Mouse (Mus musculus) heart, postnatal 10 days (tissue): ENCODE measurements around the gene Hprt. TPM values are rescaled to one million over a fixed set of nuclear protein-coding genes. Genes with fewer than 3 reads are reported as not detected.
"Not testable (repeated sequence)": the region's sequence is repeated elsewhere in the genome, so short reads cannot be mapped to it uniquely, and the experiment has no call there.

ENCODE experiments used
- DNase-seq, 2 experiments: peaks; one replicate each; pipeline ENCODE4 v3.0.0; 2021
- intact Hi-C: fragments of 180-260 bp; cut with DNase I; formaldehyde crosslinking; loops from one replicate; pipeline ENCODE4 v1.15.1; 2025
- total RNA-seq, 2 experiments: library from RNA; stranded (reverse); gene quantifications; 2 replicates each; pipeline ENCODE4 v1.2.3; 2021

The Hprt gene
- total RNA-seq, result 10 to 100 TPM; 85.3 to 95.9 TPM

DNA sequence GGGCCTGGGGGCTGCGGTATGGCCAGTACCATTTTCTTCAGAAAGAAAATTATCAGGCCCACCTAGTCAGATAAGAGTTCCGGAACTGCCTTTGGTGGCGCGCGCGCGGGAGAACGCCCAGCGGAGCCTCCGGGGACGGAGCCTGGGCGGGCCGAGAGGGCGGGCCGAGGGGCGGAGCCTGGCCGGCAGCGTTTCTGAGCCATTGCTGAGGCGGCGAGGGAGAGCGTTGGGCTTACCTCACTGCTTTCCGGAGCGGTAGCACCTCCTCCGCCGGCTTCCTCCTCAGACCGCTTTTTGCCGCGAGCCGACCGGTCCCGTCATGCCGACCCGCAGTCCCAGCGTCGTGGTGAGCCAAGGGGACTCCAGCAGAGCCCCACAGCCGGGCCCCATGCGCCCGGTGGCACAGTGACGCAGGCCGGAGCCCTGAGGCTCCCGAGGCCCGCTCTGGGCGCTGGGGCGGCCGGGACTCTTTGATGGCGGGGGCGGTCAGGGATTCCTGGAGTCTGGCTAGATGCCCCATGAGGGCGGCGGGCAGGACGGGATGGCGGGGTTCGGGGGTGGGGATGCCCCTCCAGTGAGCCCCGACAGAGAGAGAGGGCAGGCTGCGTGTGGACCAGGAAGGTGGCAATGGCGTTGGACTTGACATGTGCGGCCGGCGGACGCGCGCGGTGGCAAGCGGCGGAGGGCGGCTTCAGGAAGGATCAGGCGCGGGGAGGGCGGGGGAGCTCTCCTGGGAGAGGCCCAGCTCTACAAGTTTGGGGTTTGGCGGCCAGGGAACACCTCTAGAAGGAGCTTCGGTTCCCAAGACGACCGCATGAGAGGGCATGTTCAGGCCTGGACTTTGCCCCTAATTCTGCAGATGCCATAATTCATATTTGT, at the start of gene Hprt:
Gene Hprt, plus strand, starts transcription at position 233 of the 879 bp plus-strand sequence.
- intact Hi-C loops, result no loop called here
- DNase-seq, result peak; percentile 87

- intact Hi-C loops, result no loop called here
- DNase-seq, result no peak
Measured at GRCm38 (mm10) chrX:52945509-52945908, 42.4 kb upstream of the Hprt start.

DNA sequence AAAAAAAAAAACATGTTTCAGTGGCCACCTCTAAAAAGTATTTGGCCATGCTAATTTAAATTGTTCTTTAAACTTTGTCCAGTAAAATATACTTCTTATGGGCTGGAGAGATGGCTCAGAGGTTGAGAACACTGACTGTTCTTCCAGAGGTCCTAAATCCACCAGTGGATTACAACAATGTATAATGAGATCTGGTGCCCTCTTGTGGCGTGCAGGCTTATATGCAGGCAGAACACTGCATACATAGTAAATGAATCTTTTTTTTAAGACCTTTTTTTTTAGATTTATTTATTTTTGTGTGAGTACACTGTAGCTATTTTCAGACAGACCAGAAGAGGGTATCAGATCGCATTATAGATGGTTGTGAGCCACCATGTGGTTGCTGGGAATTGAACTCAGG, 38.2 kb upstream of the Hprt start:
- DNase-seq, result peak; percentile 19 to 23
- intact Hi-C loops, result no loop called here

GRCm38 (mm10) chrX:52956942-52957341, 31.0 kb upstream of the Hprt start:
- intact Hi-C loops, result no loop called here
- no peak for DNase-seq

DNA sequence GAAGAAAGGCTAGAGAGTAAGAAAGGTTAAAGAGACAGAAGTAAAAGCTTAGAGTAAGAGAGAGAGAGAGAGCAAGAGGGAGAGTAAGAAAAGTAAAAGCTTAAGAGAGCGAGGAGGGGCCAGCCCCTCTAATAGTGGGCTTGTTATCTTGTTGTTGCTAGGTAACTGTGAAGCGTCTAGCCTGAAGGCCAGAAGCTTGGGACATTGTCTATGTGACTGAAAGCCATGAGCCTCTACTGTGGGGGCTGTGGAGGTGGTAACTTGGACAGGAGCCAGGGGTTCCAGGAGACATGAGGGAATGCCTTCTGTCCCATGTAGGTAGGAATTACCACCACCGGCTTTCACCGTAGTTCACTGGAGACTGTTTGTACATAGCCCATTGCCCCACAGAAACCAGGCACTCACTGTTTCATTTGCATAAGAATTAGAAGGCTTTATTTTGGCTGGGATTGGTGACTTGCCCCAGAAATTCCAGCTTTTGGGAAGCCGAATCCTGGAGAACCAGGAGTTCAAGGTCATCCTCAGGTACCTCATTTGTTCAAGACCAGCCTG, 26.3 kb upstream of the Hprt start:
- intact Hi-C loops, result no loop called here

DNA sequence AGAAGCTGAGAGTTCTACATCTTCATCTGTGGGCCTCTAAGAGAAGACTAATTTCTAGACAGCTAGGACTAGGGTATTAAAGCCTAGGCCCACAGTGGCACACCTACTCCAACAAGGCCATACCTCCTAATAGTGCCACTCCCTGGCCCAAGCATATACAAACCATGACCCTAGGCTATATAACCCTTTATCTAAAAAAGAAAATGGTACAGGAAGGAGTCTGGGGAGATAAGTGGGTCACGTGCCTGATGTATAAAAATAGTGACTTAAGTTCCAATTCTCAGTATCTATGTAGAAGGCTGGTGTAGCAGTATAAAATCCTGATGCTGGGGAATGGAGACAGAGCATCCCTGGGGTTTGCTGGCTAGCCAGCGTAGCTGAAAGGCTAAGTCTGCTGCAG, 22.8 kb upstream of the Hprt start:
- intact Hi-C loops, result no loop called here
- DNase-seq, result no peak

More for the DNA sequence above, 26.3 kb upstream of the Hprt start:
- DNase-seq, result no peak

GRCm38 (mm10) chrX:52971211-52972006, 16.5 kb upstream of the Hprt start:
- intact Hi-C loops, result no loop called here
- peak; percentile 72 to 76 for DNase-seq

DNA sequence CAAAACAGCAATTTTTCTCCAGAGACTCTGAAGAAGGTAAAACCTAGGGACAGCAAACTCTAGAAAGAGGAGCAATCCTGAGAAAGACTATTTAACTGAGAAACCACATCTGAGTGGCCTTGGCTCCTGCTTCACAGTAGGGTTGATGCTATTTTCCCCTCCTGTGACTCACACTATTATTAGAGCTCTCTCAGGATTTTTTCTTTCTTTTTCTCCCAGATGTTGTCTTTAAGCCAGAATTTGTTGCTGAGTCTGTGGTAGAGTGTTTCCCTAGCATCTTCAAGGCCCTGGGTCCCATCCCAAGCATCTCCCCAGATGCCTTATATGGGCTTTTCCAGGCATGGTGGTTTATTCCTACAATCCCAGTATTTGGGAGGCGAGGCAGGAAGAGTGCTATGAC, 15.8 kb upstream of the Hprt start:
- no peak for DNase-seq
- intact Hi-C loops, result no loop called here

DNA sequence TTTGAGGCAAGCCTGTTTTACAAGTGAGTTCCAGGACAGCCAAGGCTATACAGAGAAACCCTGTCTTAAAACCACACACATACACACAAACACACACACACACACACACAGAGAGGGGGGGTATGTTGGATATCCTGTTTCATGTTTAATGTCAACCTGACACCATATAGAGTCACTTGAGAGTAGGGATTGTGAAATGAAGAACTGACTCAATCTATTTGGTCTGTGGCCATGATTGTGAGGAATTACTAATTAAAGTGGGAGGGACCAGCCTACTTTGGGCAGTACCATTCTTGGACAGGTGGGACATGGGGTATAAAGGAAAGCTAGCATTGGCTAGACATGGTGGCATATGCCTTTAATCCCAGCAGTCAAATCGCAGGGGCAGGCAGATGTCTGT, 15.3 kb upstream of the Hprt start:
- intact Hi-C loops, result no loop called here

DNA sequence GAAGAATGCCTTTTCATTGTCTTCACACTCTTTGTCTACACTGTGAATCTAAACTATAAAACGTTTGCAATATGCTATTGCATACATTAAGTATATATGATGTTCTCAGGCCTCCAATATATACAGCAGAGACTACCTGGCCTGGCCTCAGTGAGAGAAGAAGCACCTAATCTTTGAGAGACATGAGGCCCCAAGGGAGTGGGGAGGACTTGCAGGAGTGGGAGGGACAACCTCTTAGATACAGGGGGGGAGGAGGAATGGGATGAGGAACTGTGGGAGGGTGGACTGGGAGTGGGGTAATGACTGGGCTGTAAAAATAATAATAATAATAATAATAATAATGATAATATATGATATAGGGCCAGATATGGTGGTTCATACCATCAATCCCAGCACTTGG, 9.4 kb upstream of the Hprt start:
- no peak for DNase-seq
- intact Hi-C loops, result no loop called here

More for the DNA sequence above, 15.3 kb upstream of the Hprt start:
- DNase-seq, result no peak

- intact Hi-C loops, result no loop called here
- no peak for DNase-seq
Measured at GRCm38 (mm10) chrX:52981378-52981777, 6.6 kb upstream of the Hprt start.

GRCm38 (mm10) chrX:52994726-52995125, 6.8 kb downstream of the Hprt start:
- DNase-seq, intact Hi-C loops: not testable (repeated sequence)

GRCm38 (mm10) chrX:53004887-53005286, 16.9 kb downstream of the Hprt start:
- not testable (repeated sequence) for DNase-seq
- intact Hi-C loops, result loop anchor here (5.0 kb wide), 1 partner anchor 247 kb away; no protein-coding TSS in a partner anchor

DNA sequence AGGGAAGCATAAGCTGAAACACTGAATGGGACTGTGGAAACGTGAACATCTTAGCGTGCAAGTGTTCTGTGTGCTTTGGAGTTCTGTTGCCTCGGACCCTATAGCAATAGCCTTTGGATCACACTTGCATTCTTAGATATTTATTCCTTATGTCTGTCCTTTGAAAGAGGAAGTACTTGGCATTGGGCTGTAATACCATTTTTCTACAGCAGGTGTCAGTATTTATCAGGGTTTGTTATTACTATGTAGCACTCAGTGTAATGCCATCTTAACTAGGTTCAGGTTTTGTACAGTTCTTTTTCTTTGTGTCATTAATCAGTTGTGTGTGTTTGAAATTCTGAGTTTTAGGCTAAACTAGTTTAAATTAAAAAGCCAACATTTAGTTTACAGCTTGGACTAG, 18.1 kb downstream of the Hprt start:
- peak; percentile 40 to 61 for DNase-seq
- intact Hi-C loops, result loop anchor here (5.0 kb wide), 1 partner anchor 246 kb away; no protein-coding TSS in a partner anchor

DNA sequence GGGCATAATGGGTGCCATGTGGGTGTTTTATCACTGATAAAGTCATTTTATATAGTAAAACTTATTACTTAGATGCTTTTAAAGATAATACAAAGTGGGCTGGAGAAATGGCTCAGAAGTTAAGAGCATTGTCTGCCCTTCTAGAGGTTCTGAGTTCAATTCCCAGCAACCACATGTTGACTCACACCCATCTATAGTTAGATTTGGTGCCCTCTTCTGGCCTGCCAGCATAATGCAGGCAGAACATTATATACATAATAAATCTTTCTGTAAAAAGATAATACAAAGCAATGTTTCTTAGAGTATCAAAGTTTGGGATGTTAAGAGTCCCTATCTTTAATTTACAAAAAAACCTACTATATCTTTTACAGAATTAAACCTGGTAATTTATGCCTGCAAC, 27.6 kb downstream of the Hprt start:
- intact Hi-C loops, result loop anchor here (10.0 kb wide), 1 partner anchor 339 kb away; no protein-coding TSS in a partner anchor
- DNase-seq, result peak in 1 of 2 experiments; percentile 13

DNA sequence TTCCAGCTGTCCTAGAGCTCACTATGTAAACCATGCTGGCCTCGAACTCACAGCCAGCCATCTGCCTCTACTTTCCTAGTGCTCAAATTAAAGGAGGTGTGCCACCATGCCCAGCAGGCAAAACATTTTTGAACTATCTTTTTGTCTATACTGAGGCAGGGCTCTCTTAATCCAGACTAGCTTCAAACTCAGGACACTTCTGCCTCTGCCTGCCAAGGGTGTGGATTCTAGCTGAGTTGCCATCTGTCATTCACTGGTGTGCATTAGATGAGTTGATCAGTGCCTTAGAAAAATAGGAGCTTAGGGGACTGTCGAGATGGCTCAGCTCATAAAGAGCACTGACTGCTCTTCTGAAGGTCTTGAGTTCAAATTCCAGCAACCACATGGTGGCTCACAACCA, 35.1 kb downstream of the Hprt start:
- intact Hi-C loops, result no loop called here
- DNase-seq, result no peak

- intact Hi-C loops, result loop anchor here (2.0 kb wide), 2 partner anchors 209 to 229 kb away; no protein-coding TSS in a partner anchor
- peak; percentile 11 to 25 for DNase-seq
Measured at GRCm38 (mm10) chrX:53024268-53024667, 36.3 kb downstream of the Hprt start.

GRCm38 (mm10) chrX:53025471-53026223, 37.7 kb downstream of the Hprt start:
- peak; percentile 24 to 33 for DNase-seq
- intact Hi-C loops, result loop anchor here (2.0 kb wide), 2 partner anchors 207 to 227 kb away; no protein-coding TSS in a partner anchor

DNA sequence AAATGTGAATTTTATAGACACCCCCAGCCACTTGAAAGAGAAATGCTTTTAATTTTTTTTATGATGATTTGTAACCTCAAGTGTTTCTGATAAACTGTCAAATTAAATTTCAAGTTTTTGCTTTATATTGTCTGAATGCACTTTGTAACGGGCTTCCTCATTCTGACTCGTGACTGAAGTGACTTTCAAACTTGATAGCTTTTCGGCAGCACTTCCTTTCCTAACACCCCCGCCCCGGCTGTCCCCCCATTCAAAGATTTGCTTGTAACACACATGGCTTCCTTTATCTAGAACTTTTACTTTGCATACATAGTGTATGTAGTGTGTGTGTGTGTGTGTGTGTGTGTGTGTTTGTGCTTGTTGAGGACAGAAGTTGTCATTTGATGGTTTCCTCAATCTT, 41.6 kb downstream of the Hprt start:
- intact Hi-C loops, result no loop called here
- DNase-seq, result no peak

DNA sequence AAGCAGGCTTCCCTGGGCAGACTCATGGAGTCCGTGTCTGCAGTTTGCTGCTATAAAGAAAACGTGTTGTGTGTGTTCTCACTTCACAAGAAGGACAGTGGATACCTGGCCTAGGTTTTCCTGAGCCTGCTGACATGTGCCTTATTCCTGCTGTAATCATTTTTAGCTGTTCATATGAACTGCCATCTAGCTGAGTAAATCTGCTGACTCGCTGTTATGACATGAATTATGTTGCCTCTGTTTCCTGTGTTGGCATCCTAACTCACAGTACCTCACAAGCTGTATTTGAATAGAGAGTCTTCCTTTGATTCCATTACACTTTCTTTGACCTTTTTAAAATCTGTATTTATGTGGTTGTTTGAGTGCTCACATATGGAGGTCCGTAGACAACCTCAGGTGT, 50.3 kb downstream of the Hprt start:
- no peak for DNase-seq
- intact Hi-C loops, result no loop called here
